Mouse (Mus musculus): ENCODE results near the gene Tbc1d9.

DNA sequence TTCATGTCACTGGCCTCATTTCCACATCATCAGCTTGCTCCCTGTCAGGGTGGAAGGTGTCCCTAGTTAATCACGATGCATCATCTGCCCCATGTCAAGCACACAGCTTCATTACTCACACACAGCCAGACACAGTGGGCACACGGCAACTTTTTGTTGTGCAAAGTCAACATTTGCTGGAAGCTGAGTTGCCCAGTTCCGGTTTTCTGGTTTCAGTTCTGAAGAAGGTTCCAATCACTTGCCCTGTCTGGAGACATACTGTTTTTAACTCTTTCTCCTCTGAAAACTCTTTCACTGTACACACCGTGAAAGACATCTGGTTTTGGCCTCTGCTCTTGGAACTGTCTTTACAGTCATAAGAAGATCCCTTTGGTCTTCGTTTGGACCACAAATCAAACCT, 23.8 kb upstream of the Tbc1d9 start:
- TF ChIP-seq POLR2A (IDR thresholded peaks at IDR 0.05; ENCODE audit: borderline replicate concordance, extremely low read depth, insufficient read depth, insufficient read length, poor library complexity, severe bottlenecking) (no peak), CTCF (IDR thresholded peaks at IDR 0.05; ENCODE audit: borderline replicate concordance, extremely low read depth, insufficient read depth, insufficient read length) (no peak)
